Mouse (Mus musculus) cerebellum, adult 9-10 months (tissue): Measurements from ENCODE around the gene Hhipl1.

Experiments
- DNase-seq: peaks from one replicate; pipeline ENCODE4 v3.0.0; 2022

The Hhipl1 gene

DNA sequence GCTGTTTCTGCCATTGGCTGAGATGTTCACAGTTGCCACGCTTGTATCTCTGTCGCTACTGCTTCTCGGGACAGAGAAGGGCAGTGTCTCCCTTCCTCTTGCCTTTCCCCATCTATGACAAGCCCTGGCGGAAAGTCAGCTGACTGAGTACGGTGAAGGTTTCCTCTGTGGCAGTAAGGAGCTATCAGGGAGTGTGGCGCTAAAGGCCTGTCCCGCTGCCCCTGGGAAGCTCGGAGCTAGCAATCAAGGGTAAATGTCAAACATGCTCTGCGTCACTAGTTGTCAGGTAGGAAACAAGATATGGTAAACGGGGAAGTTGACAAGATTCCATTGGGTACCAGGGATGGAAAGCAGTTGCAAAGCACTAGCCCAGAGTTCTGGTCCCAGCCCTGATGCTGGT lies 9.7 kb downstream of the Hhipl1 start:
- DNase-seq, result no peak

DNA sequence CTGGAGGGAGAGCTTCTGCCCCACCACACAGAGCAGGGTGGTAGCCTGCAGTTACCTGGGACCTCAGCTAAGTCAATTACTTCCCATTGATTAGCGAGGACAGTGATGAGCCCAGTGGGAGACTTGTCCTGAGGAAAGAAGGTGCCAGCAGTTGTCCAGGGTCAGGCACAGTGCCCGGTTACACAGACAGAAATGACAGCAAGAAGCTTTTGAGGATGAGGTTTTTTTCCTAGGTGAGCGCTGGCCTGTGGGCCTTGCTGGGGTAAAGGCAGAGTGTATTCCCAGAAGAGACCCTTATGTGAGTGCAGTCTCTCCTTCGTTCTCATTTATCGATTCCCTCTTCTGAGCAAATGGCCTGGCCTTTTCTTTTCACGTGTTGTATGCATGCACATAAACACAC lies 10.6 kb downstream of the Hhipl1 start:
- no peak for DNase-seq

DNA sequence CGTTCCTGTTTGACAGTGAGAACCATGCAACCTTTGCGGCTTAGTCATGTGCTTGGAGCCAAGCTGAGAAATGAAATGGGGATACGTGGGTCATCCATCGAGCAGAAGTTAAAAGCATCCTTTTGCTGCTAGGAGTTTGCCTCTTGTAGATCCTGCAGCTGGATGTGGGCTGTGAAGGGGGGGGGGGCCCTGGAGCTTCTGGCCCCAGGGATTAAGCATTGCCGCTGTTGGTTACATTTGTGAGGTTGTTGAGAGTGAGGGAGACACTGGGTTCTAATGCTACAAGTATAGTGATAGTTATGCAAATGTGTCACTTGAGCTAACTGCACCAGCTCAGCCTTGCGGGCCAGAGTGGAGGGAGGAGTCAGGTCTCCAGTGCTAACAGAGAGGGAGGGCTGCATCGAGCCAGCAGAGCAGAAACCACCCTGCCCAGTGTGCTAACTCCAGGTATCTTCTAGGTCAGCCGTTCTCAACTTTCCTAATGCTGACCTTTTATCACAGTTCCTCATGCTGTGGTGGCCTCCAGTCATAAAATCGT lies 11.2 kb downstream of the Hhipl1 start:
- no peak for DNase-seq

DNA sequence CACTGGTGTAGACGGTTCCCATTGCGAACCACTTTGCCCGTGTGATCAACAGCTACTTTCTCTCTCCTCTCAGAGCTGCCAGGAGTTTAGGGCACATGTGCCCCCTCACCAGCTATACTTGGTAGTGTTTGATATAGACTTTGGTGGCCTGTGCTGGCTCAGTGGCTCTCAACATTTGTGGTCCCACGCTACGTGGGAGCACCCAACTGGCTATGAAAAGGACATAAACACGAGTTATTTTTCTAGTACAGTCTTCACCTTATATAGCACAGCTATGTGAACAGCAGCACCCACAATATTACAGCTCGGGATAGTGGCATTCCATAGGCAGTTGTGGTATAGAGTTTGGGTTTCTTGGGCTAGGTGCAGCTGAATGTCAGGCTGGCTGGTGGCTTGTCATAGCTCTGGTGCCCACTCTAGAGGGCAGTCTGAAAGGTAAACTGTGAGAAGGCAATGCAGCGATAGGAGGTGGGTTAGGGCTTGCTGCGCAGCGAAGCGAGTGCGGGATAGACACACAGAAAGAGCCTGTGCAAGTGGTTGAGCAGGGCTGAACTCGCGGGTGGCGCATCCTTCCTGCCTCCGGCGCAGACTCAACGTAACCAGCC lies 11.9 kb downstream of the Hhipl1 start:
- no peak for DNase-seq

GRCm38 (mm10) chr12:108318499-108318898 lies 12.4 kb downstream of the Hhipl1 start:
- no peak for DNase-seq

GRCm38 (mm10) chr12:108320096-108320495 lies 14.0 kb downstream of the Hhipl1 start:
- no peak for DNase-seq

- DNase-seq, result no peak
Observed at GRCm38 (mm10) chr12:108326401-108326800, 20.3 kb downstream of the Hhipl1 start.

GRCm38 (mm10) chr12:108327889-108328491 lies 21.9 kb downstream of the Hhipl1 start:
- DNase-seq, result no peak

DNA sequence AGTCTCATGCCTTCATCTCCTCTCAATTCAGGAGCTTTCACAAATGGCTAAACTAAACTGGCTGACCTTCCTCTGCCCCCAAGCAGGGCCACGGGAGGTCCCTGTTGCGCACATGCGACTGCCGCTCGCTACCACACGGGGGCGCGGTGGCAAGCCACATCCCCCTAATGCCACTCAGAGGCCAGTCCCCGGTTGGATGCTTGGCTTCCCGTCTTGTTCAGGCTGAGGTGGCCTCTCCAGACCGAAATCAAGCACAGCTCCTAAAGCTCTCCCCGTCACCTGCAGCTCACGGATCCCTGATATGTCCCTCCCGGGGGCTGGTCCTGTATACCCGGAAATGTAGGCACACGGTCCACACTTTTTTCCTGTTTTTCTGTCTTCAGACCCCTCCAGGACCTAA lies 27.0 kb downstream of the Hhipl1 start:
- peak; percentile 88 for DNase-seq

GRCm38 (mm10) chr12:108333481-108333882 lies 27.4 kb downstream of the Hhipl1 start:
- DNase-seq, result no peak

- peak; percentile 100 for DNase-seq
Observed at GRCm38 (mm10) chr12:108333895-108334445, 27.9 kb downstream of the Hhipl1 start, which contains the start of gene Cyp46a1. TSS of gene Cyp46a1 (plus strand) at chr12:108334381.

GRCm38 (mm10) chr12:108334529-108334928 lies 28.5 kb downstream of the Hhipl1 start:
- no peak for DNase-seq

DNA sequence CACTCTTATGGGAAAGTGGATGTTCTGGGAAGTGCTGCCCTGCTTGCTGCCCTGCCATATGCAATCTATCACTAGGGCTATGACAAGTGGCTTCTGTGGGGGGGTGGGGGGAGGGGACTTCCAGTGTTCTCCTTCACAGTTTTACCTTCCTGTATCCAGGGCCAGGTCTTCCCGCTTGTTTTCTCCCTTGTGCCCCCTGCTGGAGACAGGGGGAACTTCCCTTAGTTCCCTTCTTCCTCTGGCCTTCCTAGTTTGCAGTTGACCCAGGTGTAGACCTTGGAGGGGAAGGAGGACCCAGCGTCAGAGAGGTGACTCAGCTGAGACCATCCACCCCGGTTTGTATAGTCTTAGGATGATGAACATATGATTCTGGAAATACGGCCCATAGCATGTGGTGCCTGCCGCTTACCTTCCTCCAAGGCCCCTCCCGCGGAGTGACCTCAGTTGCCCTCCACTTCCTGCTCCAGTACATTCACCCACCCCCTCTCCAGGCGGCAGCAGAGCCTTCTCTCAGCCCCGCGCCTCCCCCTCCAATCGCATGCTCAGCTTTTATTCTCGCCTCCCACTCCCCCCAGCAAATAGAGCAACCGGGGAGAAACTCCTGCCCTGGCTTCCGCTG lies 32.6 kb downstream of the Hhipl1 start:
- DNase-seq, result peak; percentile 67

- DNase-seq, result no peak
Observed at GRCm38 (mm10) chr12:108348151-108348550, 42.1 kb downstream of the Hhipl1 start.

- DNase-seq, result no peak
Observed at GRCm38 (mm10) chr12:108349026-108349425, 43.0 kb downstream of the Hhipl1 start.

DNA sequence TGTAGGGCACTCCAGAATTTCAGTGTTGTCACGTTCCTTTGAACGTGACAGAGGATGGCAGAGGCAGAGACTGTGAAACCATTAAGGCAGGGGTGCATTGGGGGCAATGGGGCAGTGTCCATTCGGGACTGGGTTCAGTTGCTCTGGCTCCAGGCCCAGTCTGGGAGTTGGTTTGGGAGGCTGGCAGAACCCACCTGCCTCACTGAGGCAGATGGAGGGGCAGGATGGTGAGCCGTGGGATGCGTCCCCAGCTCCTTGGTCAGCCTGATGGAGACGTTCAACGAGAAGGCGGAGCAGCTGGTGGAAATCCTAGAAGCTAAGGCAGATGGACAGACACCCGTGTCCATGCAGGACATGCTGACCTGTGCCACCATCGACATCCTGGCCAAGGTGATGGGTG lies 44.9 kb downstream of the Hhipl1 start:
- DNase-seq, result no peak

DNA sequence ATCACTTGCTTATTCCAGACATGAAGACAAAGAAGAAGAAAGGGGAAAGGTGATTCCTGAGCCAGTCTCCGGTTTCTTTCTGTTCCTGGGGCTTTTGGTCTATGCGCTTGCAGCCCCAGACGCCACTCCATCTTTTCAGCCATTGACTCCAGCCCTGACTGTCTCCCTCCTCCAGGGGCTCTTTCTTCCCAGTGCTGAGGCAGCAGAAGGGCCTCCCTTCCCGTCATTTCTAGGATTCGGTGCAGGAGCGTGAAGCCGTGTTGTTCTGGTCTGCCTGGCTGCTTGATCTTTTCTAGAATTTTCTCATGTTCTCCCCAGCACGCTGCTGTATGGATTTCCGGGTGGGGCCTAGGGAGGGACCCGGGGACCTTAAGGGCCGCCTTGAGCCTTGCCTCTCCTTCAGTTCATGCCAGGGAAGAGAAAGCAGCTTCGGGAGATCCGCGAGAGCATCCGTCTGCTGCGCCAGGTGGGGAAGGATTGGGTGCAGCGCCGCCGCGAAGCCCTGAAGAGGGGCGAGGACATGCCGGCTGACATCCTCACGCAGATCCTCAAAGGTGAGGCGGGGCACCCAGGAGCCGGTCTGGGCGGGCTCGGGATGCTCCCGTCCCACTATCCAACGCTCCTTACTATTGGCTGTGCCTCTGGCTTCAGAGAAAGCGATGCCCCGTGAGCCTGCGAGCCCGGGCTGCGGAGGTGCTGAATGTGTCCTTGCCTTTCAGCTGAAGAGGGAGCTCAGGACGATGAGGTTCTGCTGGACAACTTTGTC lies 46.5 kb downstream of the Hhipl1 start:
- DNase-seq, result peak; percentile 35

GRCm38 (mm10) chr12:108354284-108354683 lies 48.2 kb downstream of the Hhipl1 start:
- DNase-seq, result peak; percentile 97

DNA sequence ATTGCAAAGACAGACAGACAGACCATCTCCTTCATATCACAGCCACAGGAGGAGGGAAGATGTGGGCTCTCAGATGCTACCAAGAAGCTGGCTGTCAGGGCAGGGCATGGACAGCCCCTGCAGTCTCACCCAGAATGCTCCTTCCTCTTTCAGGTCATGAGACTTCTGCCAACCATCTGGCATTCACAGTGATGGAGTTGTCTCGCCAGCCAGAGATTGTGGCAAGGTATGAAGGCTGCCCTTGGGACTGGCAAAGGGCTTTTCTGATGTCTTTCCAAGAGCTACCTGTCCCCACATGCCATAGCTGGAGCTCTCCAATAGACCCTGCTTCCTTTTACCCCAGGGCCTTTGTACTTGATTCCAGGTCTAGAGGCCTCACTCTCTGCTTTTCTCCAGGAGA lies 49.2 kb downstream of the Hhipl1 start:
- DNase-seq, result peak; percentile 93

- peak; percentile 72 for DNase-seq
Observed at GRCm38 (mm10) chr12:108355986-108356385, 49.9 kb downstream of the Hhipl1 start.

DNA sequence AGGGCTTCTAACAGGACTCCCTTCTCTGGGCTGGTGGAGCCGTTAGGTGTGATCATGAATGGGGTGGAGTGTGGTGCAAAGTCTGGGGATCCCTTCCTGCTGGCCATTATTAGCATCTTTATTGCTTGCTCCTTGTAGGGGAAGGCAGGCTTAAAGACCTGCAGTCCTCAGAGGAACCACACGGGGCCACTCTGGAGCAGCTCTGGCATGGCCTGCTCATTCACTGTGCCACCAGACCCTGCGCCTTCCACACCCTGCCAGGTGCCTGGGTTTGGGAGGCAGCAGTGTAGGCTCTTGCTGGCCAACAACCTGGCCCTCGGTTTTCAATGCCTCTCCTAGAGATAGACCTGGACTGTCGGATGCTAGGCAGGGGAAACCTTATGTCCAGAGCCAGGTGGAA lies 57.7 kb downstream of the Hhipl1 start:
- DNase-seq, result peak; percentile 97

GRCm38 (mm10) chr12:108365340-108365739 lies 59.3 kb downstream of the Hhipl1 start:
- DNase-seq, result peak; percentile 53

DNA sequence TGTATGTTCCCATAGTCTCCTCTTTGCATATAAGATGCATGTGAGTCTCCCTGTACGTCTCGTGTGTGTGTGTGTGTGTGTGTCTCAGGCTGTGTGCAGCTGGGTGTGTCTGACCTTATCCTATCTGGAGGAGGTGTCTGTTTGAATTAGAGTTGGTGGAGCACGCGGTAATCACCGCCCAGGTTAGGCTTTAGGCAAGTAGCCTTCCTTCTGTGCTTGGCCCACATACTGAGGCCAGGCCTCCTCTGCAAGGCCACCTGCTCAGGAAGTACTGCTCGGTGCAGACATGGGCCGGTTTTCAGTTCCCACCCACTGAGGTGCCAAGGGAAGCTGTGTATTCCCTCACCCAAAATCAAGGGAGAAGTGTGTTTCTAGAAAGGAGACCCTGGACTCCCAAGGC lies 59.8 kb downstream of the Hhipl1 start:
- peak; percentile 40 for DNase-seq
